Mouse (Mus musculus) gastrocnemius, adult 18-20 months (tissue): Measurements from ENCODE around the gene Cyb561a3. TPM values are rescaled to one million over a fixed set of nuclear protein-coding genes. Genes with fewer than 3 reads are reported as not detected.

Experiments used
- total RNA-seq, 2 experiments: library from RNA; stranded (reverse); gene quantifications; 2 replicates each; pipeline ENCODE4 v1.2.3; 2021

Cyb561a3 gene
- total RNA-seq, 2 experiments from 2014 or later = 5.5 to 6.6 TPM

Other genes with a start within 250 kb of the Cyb561a3 start
- gene Syt7, start 188.1 kb upstream of the Cyb561a3 start, total RNA-seq = 1 to 10 TPM; 1.5 TPM
- under 1 TPM; 0.17 to 0.18 TPM for gene Lrrc10b, start 119.7 kb upstream of the Cyb561a3 start, total RNA-seq
- gene Ppp1r32, start 94.2 kb upstream of the Cyb561a3 start, total RNA-seq = under 1 TPM; 0.82 to 0.85 TPM
- gene Cpsf7, start 51.9 kb upstream of the Cyb561a3 start, total RNA-seq = 10 to 100 TPM; 15.4 to 19.8 TPM
- gene Sdhaf2, start 51.0 kb upstream of the Cyb561a3 start, total RNA-seq = 10 to 100 TPM; 45.0 to 47.5 TPM
- 1 to 10 TPM; 3.0 to 3.2 TPM for gene Tmem216, start 20.9 kb upstream of the Cyb561a3 start, total RNA-seq
- 1 to 10 TPM in 1 of 2 experiments, under 1 TPM in 1; 0.87 to 1.0 TPM for gene Tmem138, start 190 bp downstream of the Cyb561a3 start, total RNA-seq
- 100 to 1,000 TPM; 127 to 132 TPM for gene Ddb1, start 28.2 kb downstream of the Cyb561a3 start, total RNA-seq
- gene Tkfc, start 28.5 kb downstream of the Cyb561a3 start, total RNA-seq = 1 to 10 TPM; 3.2 to 4.6 TPM
- gene Vwce, start 57.0 kb downstream of the Cyb561a3 start, total RNA-seq = not detected
- not detected for gene Pga5, start 100.9 kb downstream of the Cyb561a3 start, total RNA-seq
- 10 to 100 TPM; 21.3 to 28.5 TPM for gene Vps37c, start 111.6 kb downstream of the Cyb561a3 start, total RNA-seq
- not detected for gene Cd5, start 161.8 kb downstream of the Cyb561a3 start, total RNA-seq